Mouse (Mus musculus) embryonic fibroblast, embryonic 13.5 days (primary cell): ENCODE results near the gene Mcm10. TPM values are rescaled to one million over a fixed set of nuclear protein-coding genes. Genes with fewer than 3 reads are reported as not detected.

Experiments
- H3K27ac ChIP-seq: 2 replicates; pipeline ENCODE4 v1.5.1; 2012; ENCODE audit warnings: low read length, control low read depth, inconsistent platforms; ENCODE audit not compliant: insufficient read depth
- H3K4me1 ChIP-seq: 2 replicates; pipeline ENCODE4 v1.6.1; 2011; ENCODE audit warnings: low read length; ENCODE audit not compliant: control insufficient read depth, insufficient read depth
- H3K4me3 ChIP-seq: 2 replicates; pipeline ENCODE4 v1.5.1; 2011; ENCODE audit warnings: mild to moderate bottlenecking, control low read depth, low read length; ENCODE audit not compliant: insufficient read depth
- CTCF ChIP-seq: IDR thresholded peaks from 2 replicates; pipeline ENCODE4 v1.5.1; 2011; ENCODE audit warnings: mild to moderate bottlenecking, control low read depth, low read length, moderate library complexity, borderline replicate concordance; ENCODE audit not compliant: insufficient read depth
- POLR2A ChIP-seq: IDR thresholded peaks from 2 replicates; pipeline ENCODE4 v1.6.1; 2011; ENCODE audit warnings: low read depth, mild to moderate bottlenecking, control low read depth, low read length, moderate library complexity
- polyA plus RNA-seq: library from polyadenylated mRNA; stranded (reverse); fragments of >200 nt; gene quantifications from 2 replicates; pipeline ENCODE4 v1.2.4, GENCODE M21; 2011; ENCODE audit warnings: low read depth; ENCODE audit not compliant: missing spikeins, insufficient read length

Mcm10 gene
- polyA plus RNA-seq, 1 experiment = 14.4 TPM

DNA sequence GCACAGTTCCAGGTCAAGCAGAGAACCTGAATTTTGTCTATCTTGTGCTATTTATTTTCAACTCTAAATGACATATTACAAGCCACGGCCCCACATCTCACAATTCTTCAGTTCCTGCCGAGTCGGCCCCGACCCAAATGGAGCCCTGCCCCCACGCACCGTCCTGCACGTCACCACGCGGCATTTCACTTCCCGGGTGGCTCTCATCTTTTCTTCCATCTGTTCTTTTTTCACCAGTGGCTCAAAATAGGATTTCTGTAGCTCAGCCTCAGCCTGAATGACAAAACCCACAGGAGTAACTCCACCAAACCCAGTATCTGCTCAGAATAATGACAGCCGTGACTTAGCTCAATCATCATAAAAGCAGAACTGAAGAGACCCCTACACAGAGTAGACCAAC is 19.0 kb downstream of the Mcm10 start:
- TF ChIP-seq CTCF (no peak), POLR2A (no peak)
- Histone ChIP-seq H3K4me3 (no peak overlapping the region), H3K4me1 (no peaks in the 10 kb centered on the region), H3K27ac (no peak overlapping the region)

DNA sequence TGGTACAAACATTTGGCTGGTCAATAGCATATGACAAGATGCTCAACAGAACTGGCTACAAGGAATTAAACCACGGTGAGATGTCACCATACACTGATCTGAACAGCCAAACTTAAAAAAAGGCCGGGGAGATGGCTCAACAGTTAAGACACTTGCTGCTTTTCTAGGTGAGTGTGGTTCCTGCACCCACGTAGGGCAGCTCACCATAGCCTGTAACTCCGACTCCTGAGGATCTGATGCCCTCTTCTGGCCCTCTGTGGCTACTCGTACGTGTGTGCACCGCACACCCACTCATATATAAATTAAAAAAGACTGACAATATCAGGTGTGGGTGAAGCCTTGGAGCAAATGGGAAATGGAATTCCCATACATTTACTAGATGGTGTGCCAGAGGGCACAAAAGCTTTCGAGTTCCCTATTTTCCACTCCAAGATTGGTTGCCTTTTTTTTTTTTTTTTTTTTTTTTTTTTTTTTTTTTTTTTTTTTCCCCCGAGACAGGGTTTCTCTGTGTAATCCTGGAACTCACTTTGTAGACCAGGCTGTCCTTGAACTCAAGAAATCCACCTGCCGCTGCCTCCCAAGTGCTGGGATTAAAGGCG is 23.7 kb downstream of the Mcm10 start:
- TF ChIP-seq POLR2A (no peak), CTCF (peak; percentile 48; the same call in 1 of the 2 replicates)
- Histone ChIP-seq H3K27ac (no peak overlapping the region), H3K4me1 (no peaks in the 10 kb centered on the region), H3K4me3 (no peak overlapping the region)

DNA sequence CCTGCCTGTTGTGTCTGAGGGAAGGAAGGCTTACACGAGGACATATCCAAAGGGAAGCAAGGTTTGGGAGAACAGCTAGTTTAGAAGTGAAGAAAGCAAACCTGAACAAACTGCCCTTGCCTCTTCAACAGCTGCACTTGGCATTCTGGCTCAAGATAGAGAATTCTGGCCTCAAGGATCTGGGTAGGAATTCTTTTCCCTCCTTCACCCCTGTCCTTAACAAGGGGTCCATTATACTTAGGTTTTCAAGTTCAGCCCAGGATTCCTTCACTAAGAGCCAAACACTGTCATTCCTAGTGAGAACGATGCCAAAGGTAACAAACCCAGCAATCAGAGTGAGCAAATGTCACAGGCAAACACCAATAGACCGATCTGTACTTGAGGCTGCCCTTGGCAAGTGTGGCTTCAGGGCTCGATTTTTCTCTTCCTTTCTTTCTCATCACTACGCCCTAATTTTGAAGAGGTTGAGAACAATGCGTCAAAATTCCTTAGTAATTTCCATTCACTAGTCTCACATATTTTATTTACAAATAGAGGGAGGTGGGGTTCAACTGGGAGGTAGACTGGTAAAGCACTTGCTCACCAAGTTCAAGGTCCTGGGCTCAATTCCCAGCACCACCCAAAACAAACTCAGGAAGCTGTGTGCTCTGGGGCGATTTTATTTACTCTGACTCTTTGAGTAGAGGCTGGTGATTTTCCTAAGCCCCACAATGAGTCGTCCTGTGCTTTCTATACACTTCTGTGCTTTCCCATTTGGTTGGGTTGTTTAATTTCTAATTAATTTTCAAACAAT is 25.0 kb downstream of the Mcm10 start:
- no peak for TF ChIP-seq POLR2A
- TF ChIP-seq CTCF = no peak
- no peak overlapping the region for H3K4me3 ChIP-seq
- H3K27ac ChIP-seq = no peak overlapping the region
- H3K4me1 ChIP-seq = no peaks in the 10 kb centered on the region

DNA sequence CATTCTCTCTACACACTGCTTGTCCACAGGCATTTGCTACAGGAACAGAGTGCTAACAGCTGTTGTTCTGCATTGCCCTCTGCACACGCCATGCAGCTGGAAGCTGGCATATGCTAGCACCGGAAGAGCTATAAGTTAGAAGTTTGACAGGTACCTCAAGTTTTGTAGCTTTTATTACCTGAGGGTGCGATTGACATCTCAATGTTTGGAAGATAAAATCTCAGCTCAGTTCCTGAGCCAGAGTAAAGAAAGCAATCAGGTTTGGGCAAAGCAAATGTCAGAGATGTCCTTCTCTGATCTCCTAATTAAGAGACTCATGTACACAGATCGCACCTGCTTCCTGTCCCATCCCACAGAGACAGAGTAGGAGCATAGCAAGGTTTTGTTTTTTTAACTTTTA is 25.8 kb downstream of the Mcm10 start:
- no peak overlapping the region for H3K27ac ChIP-seq
- TF ChIP-seq CTCF (no peak), POLR2A (no peak)
- H3K4me1 ChIP-seq = no peaks in the 10 kb centered on the region
- no peak overlapping the region for H3K4me3 ChIP-seq

DNA sequence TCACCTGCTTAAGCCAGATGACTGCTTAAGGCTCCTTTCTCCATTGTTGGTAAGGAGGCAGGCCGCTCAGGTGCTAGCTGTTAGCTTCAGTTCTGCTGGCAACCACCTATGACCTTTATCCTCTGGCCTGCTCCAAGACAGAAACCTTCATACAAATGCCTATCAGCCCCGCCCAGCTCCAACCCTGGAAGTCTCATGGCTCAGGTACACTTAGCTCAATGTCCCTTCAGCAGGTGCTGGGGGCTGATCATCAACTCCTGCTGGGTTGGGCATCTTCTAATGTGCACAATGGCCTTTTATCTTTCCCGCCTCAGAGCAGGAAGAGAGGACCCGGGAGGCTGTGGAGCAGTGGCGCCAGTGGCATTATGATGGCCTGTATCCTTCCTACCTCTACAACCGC is 27.6 kb downstream of the Mcm10 start:
- Histone ChIP-seq H3K27ac (no peak overlapping the region), H3K4me3 (no peak overlapping the region), H3K4me1 (no peaks in the 10 kb centered on the region)
- TF ChIP-seq CTCF (no peak), POLR2A (no peak)

DNA sequence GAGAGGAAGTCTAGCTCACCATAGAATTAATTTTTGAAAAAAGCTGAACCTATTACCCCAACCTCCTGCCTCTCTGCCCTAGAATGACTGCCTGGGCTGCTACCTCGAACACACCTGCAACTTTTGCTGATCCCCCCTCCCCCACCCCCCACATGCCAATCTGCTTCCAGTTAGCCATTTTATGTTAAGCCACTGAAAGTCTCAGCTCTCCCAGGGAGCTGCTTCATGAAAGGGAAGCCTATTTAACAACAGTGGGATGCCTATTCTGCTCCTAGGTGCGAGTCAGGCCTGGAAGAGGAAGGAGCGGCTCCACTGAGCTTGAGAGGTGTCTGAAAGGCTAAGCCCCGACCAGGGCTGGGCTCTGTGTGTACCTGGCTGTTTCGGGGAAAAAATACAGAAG is 28.6 kb downstream of the Mcm10 start:
- no peak overlapping the region for H3K4me3 ChIP-seq
- H3K27ac ChIP-seq = no peak overlapping the region
- TF ChIP-seq POLR2A (no peak), CTCF (no peak)
- no peaks in the 10 kb centered on the region for H3K4me1 ChIP-seq

DNA sequence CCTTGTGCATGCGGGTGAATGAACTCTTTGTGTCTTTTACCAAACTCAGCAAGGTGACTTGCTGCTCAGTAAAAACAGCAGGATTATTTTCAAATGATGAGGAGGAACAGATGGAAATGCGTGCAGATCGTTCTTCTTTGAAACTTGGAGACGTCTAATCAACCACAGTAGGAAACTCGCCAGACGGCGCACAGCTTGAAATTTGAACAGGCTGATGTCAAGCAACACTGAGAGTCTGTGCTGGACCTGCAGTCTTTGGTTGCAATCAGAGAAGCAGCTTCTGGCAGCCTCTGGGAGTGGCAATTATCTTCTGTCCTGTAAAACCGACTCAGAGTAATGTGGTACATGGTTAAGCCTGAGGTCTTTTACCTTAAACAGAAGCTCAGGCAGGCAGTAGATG is 34.5 kb downstream of the Mcm10 start:
- no peak overlapping the region for H3K27ac ChIP-seq
- no peaks in the 10 kb centered on the region for H3K4me1 ChIP-seq
- H3K4me3 ChIP-seq = no peak overlapping the region
- TF ChIP-seq POLR2A = no peak
- TF ChIP-seq CTCF = no peak

DNA sequence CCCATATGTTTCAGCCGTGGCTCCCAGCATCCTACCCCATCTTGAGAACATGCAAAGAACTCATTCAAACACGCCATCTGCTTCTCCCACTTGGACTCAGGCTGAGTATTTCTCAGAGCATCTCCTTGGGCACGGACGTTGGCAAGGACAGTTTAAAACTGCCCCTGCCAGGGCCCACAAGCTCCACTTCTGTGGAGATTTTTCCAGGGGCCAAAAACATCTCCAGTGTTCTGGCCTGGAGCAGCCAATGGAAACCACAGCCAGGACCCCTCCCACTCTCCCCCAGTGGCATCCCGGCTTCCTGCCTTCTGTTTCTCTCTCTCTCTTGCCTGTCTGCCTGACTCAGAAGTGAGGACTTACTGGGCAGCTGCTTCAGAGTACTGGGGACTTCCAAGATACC is 36.8 kb downstream of the Mcm10 start, which contains the start of gene Ucma:
Gene Ucma, plus strand, starts transcription at position 316 of the 400 bp plus-strand sequence.
- no peak within 1 kb of the TSS for H3K27ac ChIP-seq
- TF ChIP-seq CTCF (no peak), POLR2A (no peak)
- no peak within 1 kb of the TSS for H3K4me3 ChIP-seq
- no peaks in the 10 kb centered on the region for H3K4me1 ChIP-seq

DNA sequence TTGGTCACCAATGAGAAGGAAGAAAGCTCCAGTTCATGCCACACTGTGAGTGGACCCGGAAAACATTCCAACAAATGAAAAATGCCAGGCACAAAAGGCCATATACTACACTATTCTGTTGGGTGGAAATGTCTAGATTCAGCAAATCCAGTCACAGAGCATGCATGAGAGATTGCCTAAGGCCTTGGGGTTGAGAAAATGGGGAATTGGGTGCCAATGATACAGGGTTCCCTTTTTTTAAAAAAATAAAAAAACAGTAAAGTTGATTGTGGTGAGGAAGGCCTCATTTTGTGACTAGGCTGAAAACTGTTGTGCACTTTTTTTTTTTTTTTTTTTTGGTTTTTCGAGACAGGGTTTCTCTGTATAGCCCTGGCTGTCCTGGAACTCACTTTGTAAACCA is 43.5 kb downstream of the Mcm10 start:
- Histone ChIP-seq H3K4me1 (no peaks in the 10 kb centered on the region), H3K27ac (no peak overlapping the region), H3K4me3 (no peak overlapping the region)
- TF ChIP-seq POLR2A = no peak
- no peak for TF ChIP-seq CTCF

DNA sequence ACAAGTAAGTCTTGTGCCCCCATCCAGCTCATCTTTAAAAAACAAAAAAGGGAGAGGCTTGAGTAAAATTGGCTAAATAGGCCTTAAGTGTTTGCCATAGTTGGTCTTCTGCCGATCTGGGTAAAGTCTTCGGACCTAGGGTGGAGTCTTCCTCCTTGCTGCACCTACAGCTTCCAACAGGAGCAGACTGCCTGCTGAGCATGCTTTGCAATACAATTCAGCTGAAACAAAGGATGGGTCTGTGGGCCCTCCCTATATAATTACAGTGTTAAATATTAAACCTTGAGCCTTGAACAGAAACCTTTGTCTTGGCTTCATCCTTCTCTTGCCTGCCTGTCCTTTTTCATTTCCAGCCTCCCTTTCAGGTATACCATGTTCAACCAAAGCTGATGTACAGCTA is 44.8 kb downstream of the Mcm10 start:
- Histone ChIP-seq H3K27ac (no peak overlapping the region), H3K4me1 (no peaks in the 10 kb centered on the region), H3K4me3 (no peak overlapping the region)
- TF ChIP-seq POLR2A (no peak), CTCF (no peak)
